Mouse (Mus musculus): Measurements from ENCODE around the gene Celsr1. TPM values are rescaled to one million over a fixed set of nuclear protein-coding genes. Genes with fewer than 3 reads are reported as not detected.

The Celsr1 gene
- polyA plus RNA-seq, 1 experiment from 2014 or later, result 2.0 TPM

GRCm38 (mm10) chr15:85981768-85982415, 51.7 kb downstream of the Celsr1 start:
- H3K36me3 ChIP-seq (ENCODE audit: control insufficient read depth, insufficient read depth, low read length), result no peaks in the 10 kb centered on the region
- DNase-seq (ENCODE audit: low spot score) (peak; percentile 61), ATAC-seq (ENCODE audit: low FRiP score, low TSS enrichment) (peak; percentile 69; the same call in 1 of the 2 replicates)
- TF ChIP-seq EP300 (optimal IDR thresholded peaks at IDR 0.05), result no peak
- H3K9ac ChIP-seq (ENCODE audit: low read length), result no peak overlapping the region
- no peaks in the 10 kb centered on the region for H3K27me3 ChIP-seq (ENCODE audit: control insufficient read depth, insufficient read depth, low read length)
- H3K4me2 ChIP-seq (replicated peaks; ENCODE audit: low read depth), result no peak overlapping the region
- no peaks in the 10 kb centered on the region for H3K9me3 ChIP-seq (ENCODE audit: control insufficient read depth, low read length)
- no peak overlapping the region for H3K27ac ChIP-seq (replicated peaks)
- H3K4me3 ChIP-seq (ENCODE audit: low read depth, low read length), result no peak overlapping the region
- no peaks in the 10 kb centered on the region for H3K4me1 ChIP-seq (replicated peaks; ENCODE audit: control insufficient read depth, insufficient read depth)
- 32% methylated on average over 11 of the region's 11 CpGs for WGBS

GRCm38 (mm10) chr15:85977086-85977485, 56.5 kb downstream of the Celsr1 start:
- ATAC-seq (ENCODE audit: low FRiP score, low TSS enrichment), result no peak
- no peak overlapping the region for H3K4me3 ChIP-seq (ENCODE audit: low read depth, low read length)

GRCm38 (mm10) chr15:85975746-85976145, 57.8 kb downstream of the Celsr1 start:
- Histone ChIP-seq H3K9ac (ENCODE audit: low read length) (no peak overlapping the region), H3K4me2 (replicated peaks; ENCODE audit: low read depth) (no peak overlapping the region), H3K9me3 (ENCODE audit: control insufficient read depth, low read length) (no peaks in the 10 kb centered on the region), H3K27me3 (ENCODE audit: control insufficient read depth, insufficient read depth, low read length) (no peaks in the 10 kb centered on the region), H3K4me1 (replicated peaks; ENCODE audit: control insufficient read depth, insufficient read depth) (no peaks in the 10 kb centered on the region), H3K36me3 (ENCODE audit: control insufficient read depth, insufficient read depth, low read length) (no peaks in the 10 kb centered on the region), H3K4me3 (ENCODE audit: low read depth, low read length) (no peak overlapping the region), H3K27ac (replicated peaks) (no peak overlapping the region)
- DNase-seq (ENCODE audit: low spot score), result no peak
- 47% methylated on average over 16 of the region's 16 CpGs for WGBS
- TF ChIP-seq CTCF (IDR thresholded peaks at IDR 0.05; ENCODE audit: low read depth) (no peak), EP300 (optimal IDR thresholded peaks at IDR 0.05) (no peak)
- no peak for ATAC-seq (ENCODE audit: low FRiP score, low TSS enrichment)

More at GRCm38 (mm10) chr15:85977086-85977485, 56.5 kb downstream of the Celsr1 start:
- Histone ChIP-seq H3K4me2 (replicated peaks; ENCODE audit: low read depth) (no peak overlapping the region), H3K9me3 (ENCODE audit: control insufficient read depth, low read length) (no peaks in the 10 kb centered on the region), H3K36me3 (ENCODE audit: control insufficient read depth, insufficient read depth, low read length) (no peaks in the 10 kb centered on the region), H3K4me1 (replicated peaks; ENCODE audit: control insufficient read depth, insufficient read depth) (no peaks in the 10 kb centered on the region), H3K27ac (replicated peaks) (no peak overlapping the region), H3K9ac (ENCODE audit: low read length) (no peak overlapping the region), H3K27me3 (ENCODE audit: control insufficient read depth, insufficient read depth, low read length) (no peaks in the 10 kb centered on the region)
- DNase-seq (ENCODE audit: low spot score), result no peak
- TF ChIP-seq EP300 (optimal IDR thresholded peaks at IDR 0.05), result no peak
- TF ChIP-seq CTCF (IDR thresholded peaks at IDR 0.05; ENCODE audit: low read depth), result no peak
- 52% methylated on average over 9 of the region's 9 CpGs for WGBS

GRCm38 (mm10) chr15:85971596-85971995, 62.0 kb downstream of the Celsr1 start:
- TF ChIP-seq CTCF (IDR thresholded peaks at IDR 0.05; ENCODE audit: low read depth) (no peak), EP300 (optimal IDR thresholded peaks at IDR 0.05) (no peak)
- no peak overlapping the region for H3K4me2 ChIP-seq (replicated peaks; ENCODE audit: low read depth)
- no peak overlapping the region for H3K4me3 ChIP-seq (ENCODE audit: low read depth, low read length)
- ATAC-seq (ENCODE audit: low FRiP score, low TSS enrichment) (no peak), DNase-seq (ENCODE audit: low spot score) (no peak)
- H3K9me3 ChIP-seq (ENCODE audit: control insufficient read depth, low read length), result no peaks in the 10 kb centered on the region
- peaks cover 2% of the 10 kb centered on the region; the same call in 1 of the 2 replicates for H3K4me1 ChIP-seq (replicated peaks; ENCODE audit: control insufficient read depth, insufficient read depth)
- H3K27me3 ChIP-seq (ENCODE audit: control insufficient read depth, insufficient read depth, low read length), result no peaks in the 10 kb centered on the region
- no peak overlapping the region for H3K27ac ChIP-seq (replicated peaks)
- no peaks in the 10 kb centered on the region for H3K36me3 ChIP-seq (ENCODE audit: control insufficient read depth, insufficient read depth, low read length)
- H3K9ac ChIP-seq (ENCODE audit: low read length), result no peak overlapping the region
- 68% methylated on average over 5 of the region's 5 CpGs for WGBS

GRCm38 (mm10) chr15:85970441-85970840, 63.1 kb downstream of the Celsr1 start:
- WGBS, result 38% methylated on average over 8 of the region's 8 CpGs
- no peak for ATAC-seq (ENCODE audit: low FRiP score, low TSS enrichment)
- no peak overlapping the region for H3K9ac ChIP-seq (ENCODE audit: low read length)
- no peaks in the 10 kb centered on the region for H3K36me3 ChIP-seq (ENCODE audit: control insufficient read depth, insufficient read depth, low read length)
- no peak overlapping the region for H3K4me3 ChIP-seq (ENCODE audit: low read depth, low read length)
- H3K4me1 ChIP-seq (replicated peaks; ENCODE audit: control insufficient read depth, insufficient read depth), result peaks cover 2% of the 10 kb centered on the region; the same call in 1 of the 2 replicates
- no peak for DNase-seq (ENCODE audit: low spot score)
- H3K27me3 ChIP-seq (ENCODE audit: control insufficient read depth, insufficient read depth, low read length), result no peaks in the 10 kb centered on the region
- no peak overlapping the region for H3K4me2 ChIP-seq (replicated peaks; ENCODE audit: low read depth)
- TF ChIP-seq EP300 (optimal IDR thresholded peaks at IDR 0.05), result no peak
- TF ChIP-seq CTCF (IDR thresholded peaks at IDR 0.05; ENCODE audit: low read depth), result no peak
- no peak overlapping the region for H3K27ac ChIP-seq (replicated peaks)
- no peaks in the 10 kb centered on the region for H3K9me3 ChIP-seq (ENCODE audit: control insufficient read depth, low read length)

- DNase-seq (ENCODE audit: low spot score) (peak; percentile 86), ATAC-seq (ENCODE audit: low FRiP score, low TSS enrichment) (peak; percentile 60)
- Histone ChIP-seq H3K4me3 (ENCODE audit: low read depth, low read length) (no peak overlapping the region), H3K36me3 (ENCODE audit: control insufficient read depth, insufficient read depth, low read length) (no peaks in the 10 kb centered on the region), H3K27ac (replicated peaks) (peak overlapping the region; percentile 70; the same call in 1 of the 2 replicates), H3K4me1 (replicated peaks; ENCODE audit: control insufficient read depth, insufficient read depth) (peaks cover 2% of the 10 kb centered on the region; the same call in 1 of the 2 replicates), H3K9me3 (ENCODE audit: control insufficient read depth, low read length) (no peaks in the 10 kb centered on the region), H3K27me3 (ENCODE audit: control insufficient read depth, insufficient read depth, low read length) (no peaks in the 10 kb centered on the region), H3K9ac (ENCODE audit: low read length) (no peak overlapping the region; the same call in 1 of the 2 replicates), H3K4me2 (replicated peaks; ENCODE audit: low read depth) (no peak overlapping the region)
- TF ChIP-seq EP300 (optimal IDR thresholded peaks at IDR 0.05), result no peak
- TF ChIP-seq CTCF (IDR thresholded peaks at IDR 0.05; ENCODE audit: low read depth), result no peak
- WGBS, result 47% methylated on average over 3 of the region's 3 CpGs
Observed at GRCm38 (mm10) chr15:85969707-85970153, 63.8 kb downstream of the Celsr1 start.

Measured in stomach, postnatal 0 days (tissue).